Mouse (Mus musculus) MEL (cell line): ENCODE results near the gene 4930404H24Rik.

ENCODE experiments used
- CHD1 ChIP-seq: IDR thresholded peaks from 2 replicates; pipeline ENCODE4 v1.6.1; 2012; ENCODE audit warnings: low read depth, mild to moderate bottlenecking, inconsistent platforms, low read length, improper control_type of control experiment
- CHD2 ChIP-seq: IDR thresholded peaks from 2 replicates; pipeline ENCODE4 v1.6.1; 2011; ENCODE audit warnings: low read length, improper control_type of control experiment
- CTCF ChIP-seq, 3 experiments: IDR thresholded peaks in 2 of 3; conservative IDR thresholded peaks in 1 of 3; 2 replicates each; pipeline ENCODE4 v1.5.1; 2011 to 2012; ENCODE audit warnings: low read length in 3 of 3, low read depth in 2 of 3, mild to moderate bottlenecking in 2 of 3, improper control_type of control experiment in 1 of 3, inconsistent platforms in 1 of 3, mixed read lengths in 1 of 3, moderate library complexity in 1 of 3; ENCODE audit not compliant: control insufficient read depth in 1 of 3, insufficient read depth in 1 of 3, poor library complexity in 1 of 3, severe bottlenecking in 1 of 3
- E2F4 ChIP-seq: IDR thresholded peaks from 2 replicates; pipeline ENCODE4 v1.6.1; 2011; ENCODE audit warnings: low read depth, low read length, improper control_type of control experiment, borderline replicate concordance
- EP300 ChIP-seq, 2 experiments: IDR thresholded peaks; 2 replicates each; pipeline ENCODE4 v1.6.1; 2011; ENCODE audit warnings: improper control_type of control experiment in 2 of 2, low read length in 2 of 2, low read depth in 1 of 2, mild to moderate bottlenecking in 1 of 2
- MYB ChIP-seq: IDR thresholded peaks from 2 replicates; pipeline ENCODE4 v1.6.1; 2011; ENCODE audit warnings: mild to moderate bottlenecking, low read depth, low read length, improper control_type of control experiment
- POLR2A ChIP-seq, 2 experiments: IDR thresholded peaks; 2 replicates each; pipeline ENCODE4 v1.6.1; 2011 to 2012; ENCODE audit warnings: low read length in 2 of 2, mild to moderate bottlenecking in 2 of 2, control low read depth in 1 of 2, improper control_type of control experiment in 1 of 2, low read depth in 1 of 2, moderate library complexity in 1 of 2; ENCODE audit not compliant: control insufficient read depth in 1 of 2, insufficient read depth in 1 of 2, poor library complexity in 1 of 2
- RAD21 ChIP-seq: IDR thresholded peaks from 2 replicates; pipeline ENCODE4 v1.6.1; 2011; ENCODE audit warnings: mild to moderate bottlenecking, low read depth, low read length, improper control_type of control experiment
- TBP ChIP-seq: IDR thresholded peaks from 2 replicates; pipeline ENCODE4 v1.8.0; 2011; ENCODE audit warnings: low read depth, low read length, improper control_type of control experiment

DNA sequence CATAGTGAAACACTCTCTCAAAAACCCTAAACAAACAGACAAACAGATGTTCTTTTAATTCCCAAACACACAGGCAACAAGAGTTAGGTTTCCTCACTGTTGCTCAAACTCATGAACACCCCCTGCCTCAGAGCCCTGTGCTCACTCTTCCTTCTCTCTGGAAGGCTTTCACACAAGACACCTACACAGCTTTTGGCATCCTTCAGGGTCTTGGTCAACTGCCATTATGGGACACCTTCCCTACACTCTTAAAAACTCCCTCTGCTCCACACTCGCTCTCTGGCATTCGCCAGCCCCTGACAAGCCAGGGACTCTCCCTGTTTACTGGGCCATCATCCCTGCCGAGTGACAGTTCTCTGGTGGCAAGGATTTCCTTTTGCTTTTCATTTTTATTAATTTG lies 21.4 kb downstream of the 4930404H24Rik start:
- TF ChIP-seq CHD1 (no peak), POLR2A (IDR thresholded peaks at IDR 0.05; ENCODE audit: control insufficient read depth in 1 of 2, insufficient read depth in 1 of 2, low read depth in 1 of 2, low read length in 2 of 2, poor library complexity in 1 of 2) (no peak), CTCF (IDR thresholded peaks at IDR 0.05 in 2 of 3, conservative IDR thresholded peaks at IDR 0.05 in 1 of 3; ENCODE audit: control insufficient read depth in 1 of 3, insufficient read depth in 1 of 3, low read depth in 2 of 3, low read length in 3 of 3, poor library complexity in 1 of 3, severe bottlenecking in 1 of 3) (no peak), MYB (no peak), CHD2 (no peak), TBP (no peak), EP300 (IDR thresholded peaks at IDR 0.05; ENCODE audit: low read depth in 1 of 2, low read length in 2 of 2) (no peak), RAD21 (no peak), E2F4 (no peak)
